In the genomic region with DNA sequence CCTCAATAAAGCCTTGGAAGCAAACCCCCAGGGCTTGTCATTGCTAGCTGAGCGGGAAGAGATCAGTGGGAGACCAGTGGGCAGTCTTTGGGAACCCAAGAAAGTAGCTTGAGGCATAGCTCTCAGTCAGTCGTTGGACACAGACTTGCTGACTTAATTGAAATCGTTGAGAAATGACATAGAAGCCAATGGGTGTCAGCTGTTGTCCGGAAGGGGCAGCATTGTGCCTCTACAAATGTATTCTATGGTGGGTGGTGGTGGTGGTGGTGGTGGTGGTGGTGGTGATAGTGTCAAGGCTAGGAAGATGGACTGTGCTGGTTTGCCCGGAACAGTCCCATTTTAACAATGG, we compare ENCODE assay signal across 8 mouse cellular contexts. TPM values are rescaled to one million over a fixed set of nuclear protein-coding genes. Genes with fewer than 3 reads are reported as not detected.
DNase-seq lines count a peak whose midpoint lies in the region; ATAC-seq and TF ChIP-seq lines count a peak whose summit lies in the region.

No protein-coding gene starts in this region.

- peak; percentile 4 for DNase-seq in embryo, embryonic 11 days
- no peak for DNase-seq in embryo, embryonic 10 days (ENCODE audit: low spot score)
- DNase-seq in lung, postnatal 10 days: peak; percentile 14
- no peak for DNase-seq in left cerebral cortex, postnatal 25 days (ENCODE audit: low spot score in 2 of 2)
- DNase-seq in urinary bladder, postnatal 14 days (ENCODE audit: low spot score): no peak

- H3K79me3 ChIP-seq in C2C12 (ENCODE audit: low read depth): no peaks in the 10 kb centered on the region

- H3K9ac ChIP-seq in forebrain, embryonic 15.5 days (replicated peaks): peak overlapping the region; percentile 79

- peaks cover 18% of the 10 kb centered on the region for H3K79me2 ChIP-seq in C2C12 (ENCODE audit: control insufficient read depth, insufficient read depth)

- peak overlapping the region; percentile 92 for H3ac ChIP-seq in C2C12 (ENCODE audit: control insufficient read depth, insufficient read length, low read depth)

- H3K4me2 ChIP-seq in forebrain, embryonic 15.5 days (replicated peaks): peak overlapping the region; percentile 72

- H3K4me3 ChIP-seq in C2C12 (ENCODE audit: insufficient read depth, poor library complexity, severe bottlenecking): peak overlapping the region; percentile 92
- peak overlapping the region; percentile 87 for H3K4me3 ChIP-seq in forebrain, embryonic 15.5 days

- no peak overlapping the region for H3K27ac ChIP-seq in forebrain, embryonic 15.5 days (replicated peaks)

- no peak for TF ChIP-seq CTCF in C2C12 (IDR thresholded peaks at IDR 0.05; ENCODE audit: control insufficient read depth, insufficient read depth, insufficient read length)

- H3K27me3 ChIP-seq in C2C12 (ENCODE audit: control insufficient read depth, insufficient read depth, insufficient read length): no peaks in the 10 kb centered on the region
- no peaks in the 10 kb centered on the region for H3K27me3 ChIP-seq in forebrain, embryonic 15.5 days

- no peaks in the 10 kb centered on the region for H3K36me3 ChIP-seq in C2C12 (ENCODE audit: control insufficient read depth, insufficient read depth)
- peaks cover 20% of the 10 kb centered on the region for H3K36me3 ChIP-seq in forebrain, embryonic 15.5 days

- peaks cover 19% of the 10 kb centered on the region for H3K4me1 ChIP-seq in forebrain, embryonic 15.5 days

- intact Hi-C loops in left cerebral cortex, postnatal 25 days (cut with DNase I): loop anchor here (10.0 kb wide), 2 partner anchors 1061 to 1761 kb away; partner anchors contain the start of genes Cntnap4 and Tmem170

- WGBS in forebrain, embryonic 15.5 days: 38% methylated on average over 5 of the region's 5 CpGs

- no peak for ATAC-seq in forebrain, embryonic 15.5 days (replicated peaks)
- no peak for ATAC-seq in cerebellum, adult (ENCODE audit: insufficient number of reproducible peaks, low FRiP score, low TSS enrichment)

- no peaks in the 10 kb centered on the region for H3K9me3 ChIP-seq in forebrain, embryonic 15.5 days

TF ChIP-seq in C2C12, 6 proteins besides CTCF, POLR2A, EP300 and RAD21:
- TF ChIP-seq USF1 (IDR thresholded peaks at IDR 0.05; ENCODE audit: low read depth) (no peak), MAX (IDR thresholded peaks at IDR 0.05) (no peak), MYOD1 (IDR thresholded peaks at IDR 0.05; ENCODE audit: control insufficient read depth, insufficient read length, low read depth) (no peak), CEBPB (IDR thresholded peaks at IDR 0.05; ENCODE audit: low read depth) (no peak)
TF ChIP-seq in C2C12: peak in this region for 0.

RNA-seq across cellular contexts. Expression of gene Mon1b, which starts 0.9 kb away (rescaled TPM):
- polyA plus RNA-seq in C2C12 (2012; fragmentation: generic; extraction: Trizol): 5.2 TPM
- 12.8 and 14.4 TPM in 2 replicates for polyA plus RNA-seq in forebrain, embryonic 15.5 days (2015; fragmentation: Nextera tagmentation; extraction: Ambion mirVana)
- 10 to 100 TPM; 23.7 to 26.0 TPM for total RNA-seq in left cerebral cortex, postnatal 25 days (2021)

RNA-seq across cellular contexts. Expression of gene Syce1l, which starts 6.8 kb away (rescaled TPM):
- not detected for polyA plus RNA-seq in C2C12 (2012; fragmentation: generic; extraction: Trizol)
- polyA plus RNA-seq in forebrain, embryonic 15.5 days (2015; fragmentation: Nextera tagmentation; extraction: Ambion mirVana): 0.47 TPM in 1 of 2 replicates, not detected in the other
- total RNA-seq in left cerebral cortex, postnatal 25 days (2021): under 1 TPM in 1 of 2 experiments, not detected in 1; 0.73 TPM

Comparison
In these comparisons a context has a peak if more than half of its experiments do, and no peak if none do; other contexts are left out.
1. DNase-seq: peak in embryo, embryonic 11 days (single experiment) and lung, postnatal 10 days (single experiment); none in embryo, embryonic 10 days (single experiment), left cerebral cortex, postnatal 25 days (0 of 2) and urinary bladder, postnatal 14 days (single experiment).